Mouse (Mus musculus) MEL (cell line): ENCODE data around the gene Cpsf2.

Experiments
- CTCF ChIP-seq, 3 experiments: IDR thresholded peaks in 2 of 3; conservative IDR thresholded peaks in 1 of 3; 2 replicates each; pipeline ENCODE4 v1.5.1; 2011 to 2012; ENCODE audit warnings: low read length in 3 of 3, low read depth in 2 of 3, mild to moderate bottlenecking in 2 of 3, improper control_type of control experiment in 1 of 3, inconsistent platforms in 1 of 3, mixed read lengths in 1 of 3, moderate library complexity in 1 of 3; ENCODE audit not compliant: control insufficient read depth in 1 of 3, insufficient read depth in 1 of 3, poor library complexity in 1 of 3, severe bottlenecking in 1 of 3
- EP300 ChIP-seq, 2 experiments: IDR thresholded peaks; 2 replicates each; pipeline ENCODE4 v1.6.1; 2011; ENCODE audit warnings: improper control_type of control experiment in 2 of 2, low read length in 2 of 2, low read depth in 1 of 2, mild to moderate bottlenecking in 1 of 2
- MAFK ChIP-seq: IDR thresholded peaks from 2 replicates; pipeline ENCODE4 v1.6.1; 2011; ENCODE audit warnings: low read depth, mild to moderate bottlenecking, low read length, improper control_type of control experiment, borderline replicate concordance
- MAZ ChIP-seq: IDR thresholded peaks from 2 replicates; pipeline ENCODE4 v1.6.1; 2012; ENCODE audit warnings: low read depth, mild to moderate bottlenecking, inconsistent platforms, low read length, improper control_type of control experiment
- MYB ChIP-seq: IDR thresholded peaks from 2 replicates; pipeline ENCODE4 v1.6.1; 2011; ENCODE audit warnings: mild to moderate bottlenecking, low read depth, low read length, improper control_type of control experiment
- NELFE ChIP-seq: IDR thresholded peaks from 2 replicates; pipeline ENCODE4 v1.6.1; 2011; ENCODE audit warnings: low read depth, low read length, improper control_type of control experiment
- POLR2A ChIP-seq, 2 experiments: IDR thresholded peaks; 2 replicates each; pipeline ENCODE4 v1.6.1; 2011 to 2012; ENCODE audit warnings: low read length in 2 of 2, mild to moderate bottlenecking in 2 of 2, control low read depth in 1 of 2, improper control_type of control experiment in 1 of 2, low read depth in 1 of 2, moderate library complexity in 1 of 2; ENCODE audit not compliant: control insufficient read depth in 1 of 2, insufficient read depth in 1 of 2, poor library complexity in 1 of 2
- RAD21 ChIP-seq: IDR thresholded peaks from 2 replicates; pipeline ENCODE4 v1.6.1; 2011; ENCODE audit warnings: mild to moderate bottlenecking, low read depth, low read length, improper control_type of control experiment
- RCOR1 ChIP-seq: IDR thresholded peaks from 2 replicates; pipeline ENCODE4 v1.6.1; 2012; ENCODE audit warnings: low read depth, mild to moderate bottlenecking, inconsistent platforms, low read length, improper control_type of control experiment
- TCF12 ChIP-seq: IDR thresholded peaks from 2 replicates; pipeline ENCODE4 v1.6.1; 2014; ENCODE audit warnings: low read depth, mild to moderate bottlenecking, inconsistent platforms, low read length, improper control_type of control experiment, moderate library complexity
- ZKSCAN1 ChIP-seq: IDR thresholded peaks from 2 replicates; pipeline ENCODE4 v1.6.1; 2012; ENCODE audit warnings: low read depth, mild to moderate bottlenecking, inconsistent platforms, low read length, improper control_type of control experiment, moderate library complexity

- no peak for TF ChIP-seq CTCF (IDR thresholded peaks at IDR 0.05 in 2 of 3, conservative IDR thresholded peaks at IDR 0.05 in 1 of 3; ENCODE audit: control insufficient read depth in 1 of 3, insufficient read depth in 1 of 3, low read depth in 2 of 3, low read length in 3 of 3, poor library complexity in 1 of 3, severe bottlenecking in 1 of 3)
- no peak for TF ChIP-seq EP300 (IDR thresholded peaks at IDR 0.05; ENCODE audit: low read depth in 1 of 2, low read length in 2 of 2)
- TF ChIP-seq MYB, result no peak
- TF ChIP-seq NELFE, result peak; percentile 69
- TF ChIP-seq POLR2A (IDR thresholded peaks at IDR 0.05; ENCODE audit: control insufficient read depth in 1 of 2, insufficient read depth in 1 of 2, low read depth in 1 of 2, low read length in 2 of 2, poor library complexity in 1 of 2), result peak; percentile 78 to 93; a peak in 3 of 4 replicates
- no peak for TF ChIP-seq RCOR1
- TF ChIP-seq MAZ, result no peak
- TF ChIP-seq ZKSCAN1, result no peak
- TF ChIP-seq TCF12, result no peak
- no peak for TF ChIP-seq RAD21
- TF ChIP-seq MAFK, result no peak
Observed at GRCm38 (mm10) chr12:101975601-101976571, at the start of gene Cpsf2.
